Mouse (Mus musculus) MEL (cell line): ENCODE data around the gene Gm10491. TPM values are rescaled to one million over a fixed set of nuclear protein-coding genes. Genes with fewer than 3 reads are reported as not detected.
"Not testable (repeated sequence)": the region's sequence is repeated elsewhere in the genome, so short reads cannot be mapped to it uniquely, and the experiment has no call there.

Experiments
- DNase-seq: peaks from one replicate; pipeline ENCODE4 v3.0.0; 2011; ENCODE audit warnings: low read depth, low spot score
- H3K27ac ChIP-seq: 2 replicates; pipeline ENCODE4 v1.5.1; 2012; ENCODE audit warnings: low read depth, mild to moderate bottlenecking, control low read depth, low read length, moderate library complexity; ENCODE audit not compliant: control insufficient read depth
- H3K27me3 ChIP-seq, 2 experiments: fragments of 150-350 bp in 1 of 2; sonication (generic) in 1 of 2; 2 replicates each; pipeline ENCODE4 v1.6.1; 2012; ENCODE audit warnings: low read length in 2 of 2, mild to moderate bottlenecking in 2 of 2, improper control_type of control experiment in 1 of 2, moderate library complexity in 1 of 2; ENCODE audit not compliant: insufficient read depth in 2 of 2, control insufficient read depth in 1 of 2
- H3K36me3 ChIP-seq, 2 experiments: 2 replicates each; pipeline ENCODE4 v1.6.1; 2012 to 2014; ENCODE audit warnings: low read length in 2 of 2, improper control_type of control experiment in 1 of 2, inconsistent platforms in 1 of 2, mild to moderate bottlenecking in 1 of 2; ENCODE audit not compliant: insufficient read depth in 2 of 2, control insufficient read depth in 1 of 2
- H3K4me1 ChIP-seq, 2 experiments: fragments of 150-350 bp in 1 of 2; sonication (generic) in 1 of 2; 2 replicates each; pipeline ENCODE4 v1.6.1; 2012; ENCODE audit warnings: low read length in 2 of 2, improper control_type of control experiment in 1 of 2, mild to moderate bottlenecking in 1 of 2; ENCODE audit not compliant: insufficient read depth in 2 of 2, control insufficient read depth in 1 of 2
- H3K4me3 ChIP-seq, 2 experiments: fragments of 150-350 bp in 1 of 2; sonication (generic) in 1 of 2; 2 replicates each; pipeline ENCODE4 v1.5.1; 2012; ENCODE audit warnings: low read depth in 2 of 2, low read length in 2 of 2, mild to moderate bottlenecking in 2 of 2, moderate library complexity in 2 of 2, control low read depth in 1 of 2, improper control_type of control experiment in 1 of 2; ENCODE audit not compliant: control insufficient read depth in 1 of 2, insufficient read depth in 1 of 2
- H3K79me2 ChIP-seq: 2 replicates; pipeline ENCODE4 v1.6.1; 2012; ENCODE audit warnings: mild to moderate bottlenecking, low read length, moderate library complexity; ENCODE audit not compliant: control insufficient read depth, poor library complexity, insufficient read depth
- H3K9ac ChIP-seq: 2 replicates; pipeline ENCODE4 v1.6.1; 2012; ENCODE audit warnings: low read depth, mild to moderate bottlenecking, control low read depth, low read length, moderate library complexity; ENCODE audit not compliant: control insufficient read depth, poor library complexity, severe bottlenecking
- H3K9me3 ChIP-seq: fragments of 150-350 bp; sonication (generic); replicated peaks from 2 replicates; pipeline ENCODE4 v1.6.1; 2012; ENCODE audit warnings: mild to moderate bottlenecking, low read length, improper control_type of control experiment, moderate library complexity; ENCODE audit not compliant: insufficient read depth
- CTCF ChIP-seq, 3 experiments: IDR thresholded peaks in 2 of 3; conservative IDR thresholded peaks in 1 of 3; 2 replicates each; pipeline ENCODE4 v1.5.1; 2011 to 2012; ENCODE audit warnings: low read length in 3 of 3, low read depth in 2 of 3, mild to moderate bottlenecking in 2 of 3, improper control_type of control experiment in 1 of 3, inconsistent platforms in 1 of 3, mixed read lengths in 1 of 3, moderate library complexity in 1 of 3; ENCODE audit not compliant: control insufficient read depth in 1 of 3, insufficient read depth in 1 of 3, poor library complexity in 1 of 3, severe bottlenecking in 1 of 3
- ELF1 ChIP-seq: IDR thresholded peaks from 2 replicates; pipeline ENCODE4 v1.6.1; 2014; ENCODE audit warnings: low read depth, mild to moderate bottlenecking, inconsistent platforms, low read length, improper control_type of control experiment, moderate library complexity
- HCFC1 ChIP-seq: IDR thresholded peaks from 2 replicates; pipeline ENCODE4 v1.6.1; 2012; ENCODE audit warnings: low read depth, mild to moderate bottlenecking, inconsistent platforms, low read length, improper control_type of control experiment, moderate library complexity
- POLR2AphosphoS2 ChIP-seq: IDR thresholded peaks from 2 replicates; pipeline ENCODE4 v1.6.1; 2011; ENCODE audit warnings: low read length, improper control_type of control experiment
- RAD21 ChIP-seq: IDR thresholded peaks from 2 replicates; pipeline ENCODE4 v1.6.1; 2011; ENCODE audit warnings: mild to moderate bottlenecking, low read depth, low read length, improper control_type of control experiment
- SMC3 ChIP-seq: IDR thresholded peaks from 2 replicates; pipeline ENCODE4 v1.6.1; 2011; ENCODE audit warnings: low read depth, low read length, improper control_type of control experiment
- TCF12 ChIP-seq: IDR thresholded peaks from 2 replicates; pipeline ENCODE4 v1.6.1; 2014; ENCODE audit warnings: low read depth, mild to moderate bottlenecking, inconsistent platforms, low read length, improper control_type of control experiment, moderate library complexity
- ZC3H11A ChIP-seq: IDR thresholded peaks from 2 replicates; pipeline ENCODE4 v1.6.1; 2012; ENCODE audit warnings: low read depth, mild to moderate bottlenecking, inconsistent platforms, low read length, improper control_type of control experiment
- polyA plus RNA-seq, 2 experiments: library from polyadenylated mRNA; stranded (reverse) in 1 of 2; unstranded in 1 of 2; fragments of >175 nt in 1 of 2; fragments of >200 nt in 1 of 2; gene quantifications; 2 replicates each; pipeline versions ENCODE4 v1.2.1 to v1.2.4; 2012; ENCODE audit warnings: low replicate concordance in 2 of 2, low read depth in 1 of 2; ENCODE audit not compliant: insufficient read length in 2 of 2, insufficient read depth in 1 of 2, missing spikeins in 1 of 2
- total RNA-seq: library from RNA; depleted of rRNA; stranded (reverse); fragments of 300-350 nt; gene quantifications from 2 replicates; pipeline ENCODE4 v1.2.3, GENCODE M21; 2012

Gm10491 gene
- total and polyA plus RNA-seq, 3 experiments: not detected

DNA sequence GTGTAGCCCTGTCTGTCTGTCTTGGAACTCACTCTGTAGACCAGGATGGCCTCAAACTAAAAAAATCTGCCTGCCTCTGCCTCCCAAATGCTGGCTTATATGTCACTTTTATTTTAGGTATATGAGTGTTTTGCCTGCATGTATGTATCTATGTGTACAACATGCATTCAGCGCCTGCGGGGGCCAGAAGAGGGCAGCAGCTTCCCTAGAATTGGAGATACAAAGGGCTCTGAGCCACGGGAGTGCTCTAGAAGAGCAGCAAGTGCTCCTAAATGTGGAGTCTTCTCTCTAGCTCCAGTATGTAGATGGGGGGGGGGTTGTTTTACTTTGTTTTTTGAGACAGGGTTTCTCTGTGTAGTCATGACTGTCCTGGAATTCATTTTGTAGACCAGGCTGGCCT lies 8.0 kb upstream of the Gm10491 start:
- not testable (repeated sequence) for H3K36me3 ChIP-seq, H3K4me3 ChIP-seq, H3K27ac ChIP-seq, H3K9ac ChIP-seq, H3K27me3 ChIP-seq, H3K4me1 ChIP-seq
- peak; percentile 51 for TF ChIP-seq RAD21
- TF ChIP-seq SMC3: peak; percentile 64
- TF ChIP-seq HCFC1: 0 out of 2 replicates have a peak, but pooled peaks have one; percentile 15
- peak; percentile 21 to 51 (median 22); a peak in 4 of 6 replicates for TF ChIP-seq CTCF (IDR thresholded peaks at IDR 0.05 in 2 of 3, conservative IDR thresholded peaks at IDR 0.05 in 1 of 3; ENCODE audit: control insufficient read depth in 1 of 3, insufficient read depth in 1 of 3, low read depth in 2 of 3, low read length in 3 of 3, poor library complexity in 1 of 3, severe bottlenecking in 1 of 3)
- peak; percentile 63 for TF ChIP-seq ZC3H11A
- TF ChIP-seq, all 39 proteins: peak for 5; not testable (repeated sequence) for 34
- not testable (repeated sequence) for H3K9me3 ChIP-seq, H3K79me2 ChIP-seq
- DNase-seq: peak; percentile 62

DNA sequence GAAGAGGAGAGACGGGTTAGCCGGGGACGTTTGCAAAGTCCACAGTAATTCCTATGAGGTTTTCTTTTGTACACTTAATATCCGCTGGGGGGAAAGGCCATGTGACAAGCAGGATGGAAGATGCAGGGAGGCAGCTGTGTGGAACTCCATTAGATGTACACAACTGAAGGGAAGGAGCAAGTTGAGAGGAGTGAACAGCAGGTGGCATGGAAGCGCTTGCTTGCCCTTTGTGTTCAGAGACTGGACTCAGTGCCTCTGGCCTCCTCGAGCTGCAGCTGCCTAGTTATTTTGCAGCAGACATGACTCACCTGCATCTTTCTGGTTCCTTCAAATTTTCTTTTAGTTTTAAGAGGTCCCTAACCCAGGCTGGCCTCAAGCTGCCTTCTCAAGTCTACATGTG lies 2.8 kb upstream of the Gm10491 start:
- DNase-seq: no peak
- Histone ChIP-seq H3K4me3 (no peak overlapping the region), H3K9ac (no peak overlapping the region), H3K4me1 (no peaks in the 10 kb centered on the region), H3K27ac (no peak overlapping the region), H3K9me3 (no peaks in the 10 kb centered on the region), H3K27me3 (no peaks in the 10 kb centered on the region), H3K36me3 (no peaks in the 10 kb centered on the region; a peak in 1 of 4 replicates)
- no peak for TF ChIP-seq ELF1
- peak; percentile 26; the same call in 1 of the 2 replicates for TF ChIP-seq SMC3
- peak; percentile 57; the same call in 1 of the 2 replicates for TF ChIP-seq POLR2AphosphoS2
- peak in 1 of 3 experiments; percentile 4; a peak in 1 of 6 replicates for TF ChIP-seq CTCF (IDR thresholded peaks at IDR 0.05 in 2 of 3, conservative IDR thresholded peaks at IDR 0.05 in 1 of 3; ENCODE audit: control insufficient read depth in 1 of 3, insufficient read depth in 1 of 3, low read depth in 2 of 3, low read length in 3 of 3, poor library complexity in 1 of 3, severe bottlenecking in 1 of 3)
- peak; percentile 12; the same call in 1 of the 2 replicates for TF ChIP-seq RAD21
- TF ChIP-seq TCF12: no peak
- TF ChIP-seq, all 39 proteins: peak for 4
- no peaks in the 10 kb centered on the region for H3K79me2 ChIP-seq

DNA sequence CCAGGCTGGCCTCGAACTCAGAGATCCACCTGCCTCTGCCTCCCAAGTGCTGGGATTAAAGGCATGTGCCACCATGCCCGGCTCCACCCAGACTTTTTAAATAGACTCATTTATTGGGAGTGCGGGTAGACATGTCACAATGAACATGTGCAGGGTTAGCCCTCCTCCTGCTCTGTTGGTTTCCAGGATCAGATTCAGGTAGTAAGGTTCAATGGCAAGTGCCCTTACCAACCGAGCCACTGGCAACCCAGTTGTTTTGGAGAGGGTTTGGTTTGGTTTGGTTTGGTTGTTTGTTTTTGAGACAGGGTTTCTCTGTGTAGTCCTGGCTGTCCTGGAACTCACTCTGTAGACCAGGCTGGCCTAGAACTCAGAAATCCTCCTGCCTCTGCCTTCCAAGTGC lies 1.6 kb upstream of the Gm10491 start, which contains the start of gene Gm10490:
Gene Gm10490, plus strand, starts transcription at position 301 of the 400 bp plus-strand sequence.
- not testable (repeated sequence) for H3K36me3 ChIP-seq, DNase-seq, H3K9me3 ChIP-seq, H3K4me1 ChIP-seq, H3K27me3 ChIP-seq, H3K79me2 ChIP-seq, H3K9ac ChIP-seq, H3K4me3 ChIP-seq, H3K27ac ChIP-seq
